Mouse (Mus musculus) testis, adult 2 months (tissue): ENCODE measurements at regions not wholly inside any gene's neighbourhood (a gene's known extent, or its start where the extent isn't known, plus 50 kb on each side); places are given as distances from the start of the nearest gene placed in this dataset.

Source experiments
- CTCF ChIP-seq: fragments of 200-500 bp; IDR thresholded peaks from 2 replicates; pipeline ENCODE4 v1.5.1; 2012; ENCODE audit warnings: low read depth, mild to moderate bottlenecking, inconsistent platforms, low read length, moderate library complexity; ENCODE audit not compliant: control insufficient read depth, insufficient read depth, insufficient replicate concordance
- POLR2A ChIP-seq: fragments of 200-500 bp; IDR thresholded peaks from 2 replicates; pipeline ENCODE4 v1.6.1; 2012; ENCODE audit warnings: low read depth, mild to moderate bottlenecking, inconsistent platforms, low read length, moderate library complexity; ENCODE audit not compliant: control insufficient read depth

GRCm38 (mm10) chr2:158917398-158917797 lies 122.8 kb downstream of the Dhx35 start:
- TF ChIP-seq POLR2A (no peak), CTCF (no peak)
